ENCODE assay signal across 12 mouse cellular contexts in genomic region chr16:66086499-66086898, GRCm38 (mm10).
DNase-seq lines count a peak whose midpoint lies in the region; ATAC-seq and TF ChIP-seq lines count a peak whose summit lies in the region.
"Had no signal": no experiment of that assay in that cellular context is flagged by ENCODE, and none has a peak within 500 bp of the region (broad histone marks: within the 10 kb centered on the region; RNA-seq: fewer than 3 reads in every experiment).

No protein-coding gene starts in this region.

- H3K4me1 ChIP-seq in kidney, postnatal 0 days (replicated peaks; ENCODE audit: insufficient read depth, low read length) = no peaks in the 10 kb centered on the region
- no peaks in the 10 kb centered on the region for H3K4me1 ChIP-seq in E14TG2a.4 (replicated peaks; ENCODE audit: low read depth, low read length)
- H3K4me1 ChIP-seq: liver, embryonic 15.5 days had no signal

- H3K4me3 ChIP-seq in kidney, postnatal 0 days (replicated peaks; ENCODE audit: low read depth, low read length) = no peak overlapping the region
- H3K4me3 ChIP-seq in E14TG2a.4 (replicated peaks; ENCODE audit: low read length) = no peak overlapping the region
- H3K4me3 ChIP-seq: liver, embryonic 15.5 days had no signal

- H3K9me3 ChIP-seq in kidney, postnatal 0 days (replicated peaks; ENCODE audit: low read length) = no peaks in the 10 kb centered on the region
- H3K9me3 ChIP-seq in E14TG2a.4 (ENCODE audit: low read length) = no peaks in the 10 kb centered on the region
- H3K9me3 ChIP-seq: liver, embryonic 15.5 days had no signal

- no peak overlapping the region for H3K9ac ChIP-seq in kidney, postnatal 0 days (ENCODE audit: low read depth, low read length)
- H3K9ac ChIP-seq: liver, embryonic 15.5 days had no signal

- peak; percentile 59 for TF ChIP-seq CTCF in kidney, postnatal 0 days (IDR thresholded peaks at IDR 0.05; ENCODE audit: low read depth)
- peak; percentile 45 for TF ChIP-seq CTCF in E14TG2a.4 (conservative IDR thresholded peaks at IDR 0.05; ENCODE audit: low read length)

- ATAC-seq in kidney, postnatal 0 days (replicated peaks; ENCODE audit: low FRiP score, low read depth) = no peak; the same call in 1 of the 2 replicates

- H3K36me3 ChIP-seq in kidney, postnatal 0 days (ENCODE audit: insufficient read depth, low read length) = no peaks in the 10 kb centered on the region
- H3K36me3 ChIP-seq in E14TG2a.4 (ENCODE audit: insufficient read depth, low read length) = no peaks in the 10 kb centered on the region
- H3K36me3 ChIP-seq: liver, embryonic 15.5 days had no signal

- H3K4me2 ChIP-seq in kidney, postnatal 0 days (ENCODE audit: low read length) = no peak overlapping the region
- H3K4me2 ChIP-seq: heart, embryonic 11.5 days; liver, embryonic 15.5 days had no signal

- WGBS in kidney, postnatal 0 days = 9% methylated on average over 1 of the region's 1 CpGs

- H3K27ac ChIP-seq in kidney, postnatal 0 days = no peak overlapping the region
- H3K27ac ChIP-seq: liver, embryonic 15.5 days had no signal

- peak; percentile 55 for DNase-seq in kidney, postnatal 0 days (ENCODE audit: low spot score)
- no peak for DNase-seq in kidney, postnatal 36 days
- DNase-seq in embryo, embryonic 10.5 days (ENCODE audit: low spot score) = peak; percentile 46
- DNase-seq in hindlimb bud, embryonic 11.5 days (ENCODE audit: extremely low spot score, low read depth, low spot score) = peak; percentile 8
- no peak for DNase-seq in urinary bladder, postnatal 25 days (ENCODE audit: low spot score)
- no peak for DNase-seq in spleen, adult 18-20 months
- DNase-seq in right cerebral cortex, postnatal 4 days = no peak
- DNase-seq: cerebellum, postnatal 25 days; kidney, postnatal 25 days had no signal

- no peaks in the 10 kb centered on the region for H3K27me3 ChIP-seq in kidney, postnatal 0 days (ENCODE audit: insufficient read depth, low read length)
- H3K27me3 ChIP-seq in E14TG2a.4 (ENCODE audit: insufficient read depth, low read length) = no peaks in the 10 kb centered on the region
- H3K27me3 ChIP-seq: liver, embryonic 15.5 days had no signal

Comparison
In these comparisons a context has a peak if more than half of its experiments do, and no peak if none do; other contexts are left out.
1. DNase-seq: peak in kidney, postnatal 0 days (single experiment), embryo, embryonic 10.5 days (single experiment) and hindlimb bud, embryonic 11.5 days (single experiment); none in kidney, postnatal 36 days (0 of 2), urinary bladder, postnatal 25 days (single experiment), spleen, adult 18-20 months (0 of 2) and right cerebral cortex, postnatal 4 days (single experiment).